Comparison of ENCODE assay signal across 21 mouse cellular contexts in genomic region chr5:43325561-43325960, GRCm38 (mm10).
DNase-seq lines count a peak whose midpoint lies in the region; ATAC-seq lines count a peak whose summit lies in the region.
"Had no signal": no experiment of that assay in that cellular context is flagged by ENCODE, and none has a peak within 500 bp of the region (broad histone marks: within the 10 kb centered on the region; RNA-seq: fewer than 3 reads in every experiment).

No protein-coding gene starts in this region.

- no peak overlapping the region for H3K9ac ChIP-seq in heart, embryonic 15.5 days
- H3K9ac ChIP-seq: forebrain, embryonic 13.5 days; forebrain, postnatal 0 days; hindbrain, embryonic 14.5 days had no signal

- H3K36me3 ChIP-seq in heart, embryonic 15.5 days: no peaks in the 10 kb centered on the region
- H3K36me3 ChIP-seq in embryonic facial prominence, embryonic 10.5 days (replicated peaks): no peaks in the 10 kb centered on the region
- H3K36me3 ChIP-seq: hindbrain, embryonic 10.5 days had no signal

- no peak for DNase-seq in heart, postnatal 25 days (ENCODE audit: low spot score)
- peak; percentile 60 for DNase-seq in embryo, embryonic 10 days (ENCODE audit: low spot score)
- peak; percentile 26 for DNase-seq in embryonic facial prominence, embryonic 10.5 days (ENCODE audit: low spot score)
- DNase-seq in hindlimb bud, embryonic 11.5 days (ENCODE audit: extremely low spot score, low read depth, low spot score): peak; percentile 79
- DNase-seq in layer of hippocampus, adult 9-11 months: no peak
- no peak for DNase-seq in spleen, postnatal 14 days (ENCODE audit: low spot score in 2 of 2)
- no peak for DNase-seq in kidney, adult 9 months
- DNase-seq: adrenal gland, postnatal 25 days; cerebellum, adult 2 months; cerebellum, postnatal 14 days; forebrain, postnatal 0 days; gastrocnemius, adult 2 months; gastrocnemius, postnatal 25 days; heart, postnatal 14 days had no signal

- H3K9me3 ChIP-seq in heart, embryonic 15.5 days (replicated peaks): no peaks in the 10 kb centered on the region
- no peaks in the 10 kb centered on the region for H3K9me3 ChIP-seq in embryonic facial prominence, embryonic 10.5 days
- H3K9me3 ChIP-seq: forebrain, embryonic 13.5 days; hindbrain, embryonic 10.5 days had no signal

- no peak overlapping the region for H3K4me2 ChIP-seq in heart, embryonic 15.5 days
- H3K4me2 ChIP-seq: forebrain, embryonic 13.5 days; hindbrain, embryonic 14.5 days had no signal

- intact Hi-C loops in heart, postnatal 25 days (cut with DNase I): no loop called here

- ATAC-seq in heart, embryonic 15.5 days (replicated peaks; ENCODE audit: insufficient number of reproducible peaks, insufficient read depth, low FRiP score, low read depth): peak; percentile 43; the same call in 1 of the 2 replicates
- ATAC-seq: activated CD4-positive, CD25-positive, alpha-beta regulatory T cell, adult 4 months; forebrain, embryonic 13.5 days; forebrain, postnatal 0 days; intestine, postnatal 0 days; Patski had no signal

- 52% methylated on average over 4 of the region's 4 CpGs for WGBS in heart, embryonic 15.5 days
- WGBS in embryonic facial prominence, embryonic 10.5 days: 64% methylated on average over 4 of the region's 4 CpGs

- H3K27me3 ChIP-seq in heart, embryonic 15.5 days: no peaks in the 10 kb centered on the region
- H3K27me3 ChIP-seq in embryonic facial prominence, embryonic 10.5 days (replicated peaks; ENCODE audit: low read depth, poor library complexity, severe bottlenecking): no peaks in the 10 kb centered on the region
- H3K27me3 ChIP-seq: forebrain, embryonic 13.5 days; Patski had no signal

- H3K4me3 ChIP-seq in heart, embryonic 15.5 days: no peak overlapping the region
- H3K4me3 ChIP-seq in embryonic facial prominence, embryonic 10.5 days: no peak overlapping the region
- H3K4me3 ChIP-seq: forebrain, embryonic 13.5 days; gastrocnemius, adult 2 months; hindbrain, embryonic 10.5 days had no signal

- H3K4me1 ChIP-seq in heart, embryonic 15.5 days (replicated peaks): peaks cover 10% of the 10 kb centered on the region
- H3K4me1 ChIP-seq in embryonic facial prominence, embryonic 10.5 days: peaks cover 6% of the 10 kb centered on the region
- H3K4me1 ChIP-seq: forebrain, embryonic 13.5 days had no signal

- H3K27ac ChIP-seq in heart, embryonic 15.5 days: no peak overlapping the region
- H3K27ac ChIP-seq in embryonic facial prominence, embryonic 10.5 days (replicated peaks): no peak overlapping the region
- H3K27ac ChIP-seq: forebrain, embryonic 13.5 days; gastrocnemius, adult 2 months; hindbrain, embryonic 10.5 days; hindbrain, embryonic 14.5 days had no signal

Comparison
In these comparisons a context has a peak if more than half of its experiments do, and no peak if none do; other contexts are left out.
1. DNase-seq: peak in embryo, embryonic 10 days (single experiment), embryonic facial prominence, embryonic 10.5 days (single experiment) and hindlimb bud, embryonic 11.5 days (single experiment); none in heart, postnatal 25 days (single experiment), layer of hippocampus, adult 9-11 months (single experiment), spleen, postnatal 14 days (0 of 2) and kidney, adult 9 months (single experiment).